Mouse (Mus musculus): ENCODE data around the gene Gm47283.
"Not testable (repeated sequence)": the region's sequence is repeated elsewhere in the genome, so short reads cannot be mapped to it uniquely, and the experiment has no call there.

DNA sequence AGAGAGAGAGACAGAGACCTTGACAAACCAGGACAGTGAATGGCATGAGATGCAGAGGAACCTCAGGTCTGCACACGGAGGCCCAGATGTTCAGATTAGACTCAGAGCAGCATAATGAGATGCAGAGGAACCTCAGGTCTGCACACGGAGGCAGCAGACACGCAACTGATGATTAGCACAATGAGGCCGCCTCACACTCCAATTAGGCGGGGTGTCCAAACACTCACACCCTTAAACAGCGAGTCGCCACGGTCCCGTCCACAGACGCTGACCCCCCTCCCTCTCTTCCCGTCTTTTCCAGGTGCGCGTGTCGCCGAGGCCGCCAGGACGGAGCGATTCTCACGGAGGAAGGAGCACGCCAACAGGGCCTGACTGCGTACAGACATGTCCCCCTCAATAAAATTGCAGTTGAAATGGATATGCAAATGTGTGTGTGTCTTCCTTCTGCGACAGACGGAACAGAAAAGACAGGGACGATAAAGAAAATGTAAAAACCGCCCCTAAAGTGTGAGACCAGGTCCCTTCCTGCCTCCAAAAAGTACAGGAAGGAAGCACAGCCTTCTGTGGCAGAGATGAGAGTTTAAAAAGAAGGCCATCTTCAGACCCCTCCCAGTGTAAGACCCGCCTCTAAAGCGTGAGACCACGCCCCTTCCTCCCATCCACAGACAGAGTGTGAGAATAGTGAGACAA lies 45.6 kb upstream of the Gm47283 start:
- TF ChIP-seq CTCF, EP300 (IDR thresholded peaks at IDR 0.05; ENCODE audit: low read depth): not testable (repeated sequence)
